Mouse (Mus musculus) lung, postnatal 0 days (tissue): ENCODE data around the gene Gpam. TPM values are rescaled to one million over a fixed set of nuclear protein-coding genes. Genes with fewer than 3 reads are reported as not detected.

ENCODE experiments used
- ATAC-seq: fragments of 200-750 bp; cut with Nextera tagmentation; 2 replicates; pipeline ENCODE4 v1.8.0; 2017; ENCODE audit warnings: moderate library complexity
- DNase-seq: peaks from one replicate; pipeline ENCODE4 v3.0.0-alpha.2; 2016; ENCODE audit warnings: low spot score
- H3K27ac ChIP-seq: fragments of 300-500 bp; sonication (generic); 2 replicates; pipeline ENCODE4 v1.5.1; 2014; ENCODE audit warnings: antibody characterized with exemption, mild to moderate bottlenecking, low read length, mixed read lengths
- H3K27me3 ChIP-seq: fragments of 300-500 bp; sonication (generic); replicated peaks from 2 replicates; pipeline ENCODE4 v1.6.1; 2014; ENCODE audit warnings: low read length, mixed read lengths; ENCODE audit not compliant: insufficient read depth
- H3K36me3 ChIP-seq: fragments of 300-500 bp; sonication (generic); 2 replicates; pipeline ENCODE4 v1.6.1; 2014; ENCODE audit warnings: low read length, mixed read lengths; ENCODE audit not compliant: insufficient read depth
- H3K4me1 ChIP-seq: fragments of 300-500 bp; sonication (generic); 2 replicates; pipeline ENCODE4 v1.6.1; 2014; ENCODE audit warnings: antibody characterized with exemption, low read depth, low read length, mixed read lengths; ENCODE audit not compliant: insufficient read depth
- H3K4me2 ChIP-seq: fragments of 300-500 bp; sonication (generic); replicated peaks from 2 replicates; pipeline ENCODE4 v1.6.1; 2014; ENCODE audit warnings: low read depth, mild to moderate bottlenecking, low read length, moderate library complexity, mixed read lengths
- H3K4me3 ChIP-seq: fragments of 300-500 bp; sonication (generic); 2 replicates; pipeline ENCODE4 v1.5.1; 2014; ENCODE audit warnings: low read depth, low read length
- H3K9ac ChIP-seq: fragments of 300-500 bp; sonication (generic); replicated peaks from 2 replicates; pipeline ENCODE4 v1.6.1; 2014; ENCODE audit warnings: low read depth, mild to moderate bottlenecking
- H3K9me3 ChIP-seq: fragments of 300-500 bp; sonication (generic); 2 replicates; pipeline ENCODE4 v1.6.1; 2016; ENCODE audit warnings: low read length, mixed read lengths
- CTCF ChIP-seq: IDR thresholded peaks from 2 replicates; pipeline ENCODE4 v1.5.1; 2016; ENCODE audit warnings: antibody characterized with exemption, mild to moderate bottlenecking
- EP300 ChIP-seq: IDR thresholded peaks from 2 replicates; pipeline ENCODE4 v1.6.1; 2016; ENCODE audit warnings: antibody characterized with exemption, mild to moderate bottlenecking, control low read depth
- WGBS: fragments of 180-500 bp; shearing (Covaris S2); extraction: QIAGEN DNeasy Blood & Tissue Kit; methylation state at CpG from one replicate; pipeline ENCODE4 v1.1.7; 2014; 5-methylcytosine and 5-hydroxymethylcytosine counted together
- polyA plus RNA-seq: library from polyadenylated mRNA; unstranded; fragments of >200 nt; fragmentation: Nextera tagmentation; extraction: Ambion mirVana; gene quantifications from 2 replicates; pipeline ENCODE4 v1.2.1, GENCODE M21; 2015

Gpam gene
- polyA plus RNA-seq, 1 experiment from 2014 or later, result 41.4 TPM

- DNase-seq (peak; percentile 64), ATAC-seq (peak; percentile 11; the same call in 1 of the 2 replicates)
- TF ChIP-seq CTCF (no peak), EP300 (no peak)
- H3K9ac ChIP-seq, result no peak overlapping the region
- H3K27me3 ChIP-seq, result no peaks in the 10 kb centered on the region
- no peak overlapping the region for H3K4me2 ChIP-seq
- H3K4me3 ChIP-seq, result no peak overlapping the region
- WGBS, result 55% methylated on average over 4 of the region's 4 CpGs
- H3K9me3 ChIP-seq, result no peaks in the 10 kb centered on the region
- H3K27ac ChIP-seq, result no peak overlapping the region
- no peaks in the 10 kb centered on the region for H3K36me3 ChIP-seq
- peaks cover 3% of the 10 kb centered on the region for H3K4me1 ChIP-seq
These were observed 38.9 kb upstream of the Gpam start for GRCm38 (mm10) chr19:55165954-55166353.

- H3K9ac ChIP-seq, result no peak overlapping the region
- WGBS, result 54% methylated on average over 1 of the region's 1 CpGs
- DNase-seq, result no peak
- no peak overlapping the region for H3K4me3 ChIP-seq
- no peaks in the 10 kb centered on the region for H3K36me3 ChIP-seq
- H3K4me2 ChIP-seq, result 0 out of 2 replicates have a peak overlapping the region, but pooled peaks have one; percentile 3
- H3K27ac ChIP-seq, result no peak overlapping the region
- H3K4me1 ChIP-seq, result peaks cover 4% of the 10 kb centered on the region
- ATAC-seq, result no peak; the same call in 1 of the 2 replicates
- TF ChIP-seq EP300 (no peak), CTCF (no peak)
- no peaks in the 10 kb centered on the region for H3K27me3 ChIP-seq
- no peaks in the 10 kb centered on the region for H3K9me3 ChIP-seq
These were observed 38.3 kb upstream of the Gpam start for GRCm38 (mm10) chr19:55165183-55165865.

- no peaks in the 10 kb centered on the region for H3K36me3 ChIP-seq
- H3K27ac ChIP-seq, result no peak overlapping the region
- H3K4me3 ChIP-seq, result no peak overlapping the region
- no peak overlapping the region for H3K9ac ChIP-seq
- H3K27me3 ChIP-seq, result no peaks in the 10 kb centered on the region
- DNase-seq, result no peak
- no peak for TF ChIP-seq EP300
- TF ChIP-seq CTCF, result no peak
- peaks cover 6% of the 10 kb centered on the region for H3K4me1 ChIP-seq
- 82% methylated on average over 1 of the region's 1 CpGs for WGBS
- H3K9me3 ChIP-seq, result no peaks in the 10 kb centered on the region
- no peak overlapping the region for H3K4me2 ChIP-seq
- ATAC-seq, result no peak
These were observed 37.1 kb upstream of the Gpam start for GRCm38 (mm10) chr19:55164162-55164561.

- no peaks in the 10 kb centered on the region for H3K36me3 ChIP-seq
- no peak overlapping the region for H3K4me2 ChIP-seq
- H3K27ac ChIP-seq, result no peak overlapping the region
- 56% methylated on average over 4 of the region's 4 CpGs for WGBS
- H3K9ac ChIP-seq, result no peak overlapping the region
- H3K4me3 ChIP-seq, result no peak overlapping the region
- DNase-seq (no peak), ATAC-seq (no peak)
- TF ChIP-seq CTCF, result no peak
- H3K4me1 ChIP-seq, result peaks cover 6% of the 10 kb centered on the region
- no peaks in the 10 kb centered on the region for H3K9me3 ChIP-seq
- H3K27me3 ChIP-seq, result no peaks in the 10 kb centered on the region
These were observed 35.2 kb upstream of the Gpam start for GRCm38 (mm10) chr19:55162271-55162670.

- 36% methylated on average over 6 of the region's 6 CpGs for WGBS
- Histone ChIP-seq H3K27me3 (no peaks in the 10 kb centered on the region), H3K27ac (no peak overlapping the region), H3K9me3 (no peaks in the 10 kb centered on the region), H3K4me1 (peaks cover 3% of the 10 kb centered on the region; the same call in 1 of the 2 replicates), H3K36me3 (no peaks in the 10 kb centered on the region), H3K9ac (no peak overlapping the region), H3K4me2 (no peak overlapping the region), H3K4me3 (no peak overlapping the region)
- DNase-seq (no peak), ATAC-seq (0 out of 2 replicates have a peak, but pooled peaks have one; percentile 23)
- TF ChIP-seq CTCF, result no peak
These were observed 32.8 kb upstream of the Gpam start for GRCm38 (mm10) chr19:55159826-55160225.

GRCm38 (mm10) chr19:55158606-55159005 is 31.6 kb upstream of the Gpam start:
- DNase-seq, result no peak
- Histone ChIP-seq H3K4me1 (peaks cover 3% of the 10 kb centered on the region; the same call in 1 of the 2 replicates), H3K27ac (no peak overlapping the region), H3K4me2 (no peak overlapping the region), H3K9ac (no peak overlapping the region), H3K4me3 (no peak overlapping the region), H3K9me3 (no peaks in the 10 kb centered on the region), H3K36me3 (no peaks in the 10 kb centered on the region), H3K27me3 (no peaks in the 10 kb centered on the region)
- WGBS, result 60% methylated on average over 8 of the region's 8 CpGs
- no peak for ATAC-seq
- TF ChIP-seq EP300 (no peak), CTCF (no peak)
